Mouse (Mus musculus): ENCODE measurements around the gene Gdf15. TPM values are rescaled to one million over a fixed set of nuclear protein-coding genes. Genes with fewer than 3 reads are reported as not detected.

Gene Gdf15
- polyA plus RNA-seq, 1 experiment: not detected

GRCm38 (mm10) chr8:70645501-70646224, 13.4 kb upstream of the Gdf15 start:
- Histone ChIP-seq H3K4me1 (ENCODE audit: control insufficient read depth, insufficient read depth, low read length) (no peaks in the 10 kb centered on the region), H3K4me3 (replicated peaks; ENCODE audit: control insufficient read depth, low read depth, low read length) (no peak overlapping the region), H3K27ac (ENCODE audit: control insufficient read depth, insufficient read depth, low read depth, low read length, poor library complexity) (peak overlapping the region; percentile 15)
- TF ChIP-seq CTCF (IDR thresholded peaks at IDR 0.05; ENCODE audit: control insufficient read depth, insufficient read depth, low read length): no peak
- WGBS: 32% methylated on average over 17 of the region's 17 CpGs

- WGBS: 77% methylated on average over 2 of the region's 2 CpGs
- no peak for TF ChIP-seq POLR2A (IDR thresholded peaks at IDR 0.05; ENCODE audit: borderline replicate concordance, control insufficient read depth, low read depth, low read length)
- no peak for TF ChIP-seq CTCF (IDR thresholded peaks at IDR 0.05; ENCODE audit: control insufficient read depth, insufficient read depth, low read length)
- H3K27ac ChIP-seq (ENCODE audit: control insufficient read depth, insufficient read depth, low read depth, low read length, poor library complexity): no peak overlapping the region
- H3K4me1 ChIP-seq (ENCODE audit: control insufficient read depth, insufficient read depth, low read length): no peaks in the 10 kb centered on the region
- no peak overlapping the region for H3K4me3 ChIP-seq (replicated peaks; ENCODE audit: control insufficient read depth, low read depth, low read length)
Observed at GRCm38 (mm10) chr8:70644065-70644464, 11.8 kb upstream of the Gdf15 start.

GRCm38 (mm10) chr8:70643019-70643418, 10.8 kb upstream of the Gdf15 start:
- TF ChIP-seq CTCF (IDR thresholded peaks at IDR 0.05; ENCODE audit: control insufficient read depth, insufficient read depth, low read length): no peak
- no peak for TF ChIP-seq POLR2A (IDR thresholded peaks at IDR 0.05; ENCODE audit: borderline replicate concordance, control insufficient read depth, low read depth, low read length)

GRCm38 (mm10) chr8:70638752-70639151, 6.5 kb upstream of the Gdf15 start:
- TF ChIP-seq POLR2A (IDR thresholded peaks at IDR 0.05; ENCODE audit: borderline replicate concordance, control insufficient read depth, low read depth, low read length) (no peak), CTCF (IDR thresholded peaks at IDR 0.05; ENCODE audit: control insufficient read depth, insufficient read depth, low read length) (no peak)
- H3K4me3 ChIP-seq (replicated peaks; ENCODE audit: control insufficient read depth, low read depth, low read length): no peak overlapping the region
- H3K27ac ChIP-seq (ENCODE audit: control insufficient read depth, insufficient read depth, low read depth, low read length, poor library complexity): no peak overlapping the region
- peaks cover 13% of the 10 kb centered on the region for H3K4me1 ChIP-seq (ENCODE audit: control insufficient read depth, insufficient read depth, low read length)
- WGBS: 81% methylated on average over 9 of the region's 9 CpGs

More at GRCm38 (mm10) chr8:70643019-70643418, 10.8 kb upstream of the Gdf15 start:
- Histone ChIP-seq H3K4me1 (ENCODE audit: control insufficient read depth, insufficient read depth, low read length) (no peaks in the 10 kb centered on the region), H3K27ac (ENCODE audit: control insufficient read depth, insufficient read depth, low read depth, low read length, poor library complexity) (no peak overlapping the region), H3K4me3 (replicated peaks; ENCODE audit: control insufficient read depth, low read depth, low read length) (no peak overlapping the region)
- 69% methylated on average over 3 of the region's 3 CpGs for WGBS

GRCm38 (mm10) chr8:70636838-70637237, 4.6 kb upstream of the Gdf15 start:
- no peak for TF ChIP-seq CTCF (IDR thresholded peaks at IDR 0.05; ENCODE audit: control insufficient read depth, insufficient read depth, low read length)
- TF ChIP-seq POLR2A (IDR thresholded peaks at IDR 0.05; ENCODE audit: borderline replicate concordance, control insufficient read depth, low read depth, low read length): no peak
- peak overlapping the region; percentile 3; the same call in 1 of the 2 replicates for H3K27ac ChIP-seq (ENCODE audit: control insufficient read depth, insufficient read depth, low read depth, low read length, poor library complexity)
- WGBS: 65% methylated on average over 8 of the region's 8 CpGs
- H3K4me3 ChIP-seq (replicated peaks; ENCODE audit: control insufficient read depth, low read depth, low read length): no peak overlapping the region
- peaks cover 13% of the 10 kb centered on the region for H3K4me1 ChIP-seq (ENCODE audit: control insufficient read depth, insufficient read depth, low read length)

GRCm38 (mm10) chr8:70635527-70635926, 3.3 kb upstream of the Gdf15 start:
- Histone ChIP-seq H3K4me3 (replicated peaks; ENCODE audit: control insufficient read depth, low read depth, low read length) (no peak overlapping the region), H3K4me1 (ENCODE audit: control insufficient read depth, insufficient read depth, low read length) (peaks cover 13% of the 10 kb centered on the region), H3K27ac (ENCODE audit: control insufficient read depth, insufficient read depth, low read depth, low read length, poor library complexity) (peak overlapping the region; percentile 74)
- WGBS: 4% methylated on average over 6 of the region's 6 CpGs
- no peak for TF ChIP-seq CTCF (IDR thresholded peaks at IDR 0.05; ENCODE audit: control insufficient read depth, insufficient read depth, low read length)
- no peak for TF ChIP-seq POLR2A (IDR thresholded peaks at IDR 0.05; ENCODE audit: borderline replicate concordance, control insufficient read depth, low read depth, low read length)

- no peak overlapping the region for H3K27ac ChIP-seq (ENCODE audit: control insufficient read depth, insufficient read depth, low read depth, low read length, poor library complexity)
- TF ChIP-seq POLR2A (IDR thresholded peaks at IDR 0.05; ENCODE audit: borderline replicate concordance, control insufficient read depth, low read depth, low read length) (no peak), CTCF (IDR thresholded peaks at IDR 0.05; ENCODE audit: control insufficient read depth, insufficient read depth, low read length) (no peak)
- no peak overlapping the region for H3K4me3 ChIP-seq (replicated peaks; ENCODE audit: control insufficient read depth, low read depth, low read length)
- 28% methylated on average over 6 of the region's 6 CpGs for WGBS
- peaks cover 14% of the 10 kb centered on the region for H3K4me1 ChIP-seq (ENCODE audit: control insufficient read depth, insufficient read depth, low read length)
Observed at GRCm38 (mm10) chr8:70634066-70634465, 1.8 kb upstream of the Gdf15 start.

GRCm38 (mm10) chr8:70631436-70631835, 820 bp downstream of the Gdf15 start:
- WGBS: 10% methylated on average over 24 of the region's 24 CpGs
- Histone ChIP-seq H3K4me1 (ENCODE audit: control insufficient read depth, insufficient read depth, low read length) (peaks cover 12% of the 10 kb centered on the region), H3K4me3 (replicated peaks; ENCODE audit: control insufficient read depth, low read depth, low read length) (no peak overlapping the region), H3K27ac (ENCODE audit: control insufficient read depth, insufficient read depth, low read depth, low read length, poor library complexity) (no peak overlapping the region)
- TF ChIP-seq CTCF (IDR thresholded peaks at IDR 0.05; ENCODE audit: control insufficient read depth, insufficient read depth, low read length) (no peak), POLR2A (IDR thresholded peaks at IDR 0.05; ENCODE audit: borderline replicate concordance, control insufficient read depth, low read depth, low read length) (no peak)
